Mouse (Mus musculus) midbrain, embryonic 14.5 days (tissue): ENCODE measurements around the gene Gstp2. TPM values are rescaled to one million over a fixed set of nuclear protein-coding genes. Genes with fewer than 3 reads are reported as not detected.

Source experiments
- ATAC-seq: fragments of 200-750 bp; cut with Nextera tagmentation; 2 replicates; pipeline ENCODE4 v1.8.0; 2017; ENCODE audit warnings: moderate number of reproducible peaks, moderate library complexity; ENCODE audit not compliant: low FRiP score, low TSS enrichment
- DNase-seq: peaks from one replicate; pipeline ENCODE4 v3.0.0-alpha.2; 2015
- H3K27ac ChIP-seq: fragments of 300-500 bp; sonication (generic); replicated peaks from 2 replicates; pipeline ENCODE4 v1.5.1; 2014; ENCODE audit warnings: mild to moderate bottlenecking, low read depth, low read length, moderate library complexity
- H3K27me3 ChIP-seq: fragments of 300-500 bp; sonication (generic); 2 replicates; pipeline ENCODE4 v1.6.1; 2014; ENCODE audit warnings: low read length, control low read depth, mixed read lengths; ENCODE audit not compliant: control insufficient read depth, insufficient read depth
- H3K36me3 ChIP-seq: fragments of 300-500 bp; sonication (generic); 2 replicates; pipeline ENCODE4 v1.6.1; 2014; ENCODE audit warnings: low read length, control low read depth; ENCODE audit not compliant: control insufficient read depth, insufficient read depth
- H3K4me1 ChIP-seq: fragments of 300-500 bp; sonication (generic); 2 replicates; pipeline ENCODE4 v1.6.1; 2014; ENCODE audit warnings: mild to moderate bottlenecking, antibody characterized with exemption, low read length, control low read depth; ENCODE audit not compliant: control insufficient read depth, insufficient read depth
- H3K4me2 ChIP-seq: fragments of 300-500 bp; sonication (generic); 2 replicates; pipeline ENCODE4 v1.6.1; 2014; ENCODE audit warnings: mild to moderate bottlenecking, low read length, moderate library complexity
- H3K4me3 ChIP-seq: fragments of 300-500 bp; sonication (generic); replicated peaks from 2 replicates; pipeline ENCODE4 v1.5.1; 2014; ENCODE audit warnings: low read depth, low read length
- H3K9ac ChIP-seq: fragments of 300-500 bp; sonication (generic); replicated peaks from 2 replicates; pipeline ENCODE4 v1.6.1; 2014; ENCODE audit warnings: mild to moderate bottlenecking, low read length, moderate library complexity
- H3K9me3 ChIP-seq: fragments of 300-500 bp; sonication (generic); 2 replicates; pipeline ENCODE4 v1.6.1; 2016; ENCODE audit warnings: low read length, control low read depth, mixed read lengths; ENCODE audit not compliant: control insufficient read depth
- WGBS: fragments of 180-500 bp; shearing (Covaris S2); extraction: QIAGEN DNeasy Blood & Tissue Kit; methylation state at CpG from one replicate; pipeline ENCODE4 v1.1.7; 2014; 5-methylcytosine and 5-hydroxymethylcytosine counted together
- polyA plus RNA-seq: library from polyadenylated mRNA; unstranded; fragments of >200 nt; fragmentation: Nextera tagmentation; extraction: Ambion mirVana; gene quantifications from 2 replicates; pipeline ENCODE4 v1.2.1, GENCODE M21; 2014

Gene Gstp2
- polyA plus RNA-seq, 1 experiment from 2014 or later, result 1.9 TPM

GRCm38 (mm10) chr19:4087090-4087489, 41.3 kb upstream of the Gstp2 start:
- 88% methylated on average over 5 of the region's 5 CpGs for WGBS
- no peak overlapping the region for H3K27ac ChIP-seq
- no peak overlapping the region for H3K4me2 ChIP-seq
- no peak for ATAC-seq
- no peak for DNase-seq
- H3K9me3 ChIP-seq, result no peaks in the 10 kb centered on the region
- no peaks in the 10 kb centered on the region for H3K36me3 ChIP-seq
- no peak overlapping the region for H3K4me3 ChIP-seq
- H3K27me3 ChIP-seq, result no peaks in the 10 kb centered on the region
- no peaks in the 10 kb centered on the region for H3K4me1 ChIP-seq
- no peak overlapping the region for H3K9ac ChIP-seq

DNA sequence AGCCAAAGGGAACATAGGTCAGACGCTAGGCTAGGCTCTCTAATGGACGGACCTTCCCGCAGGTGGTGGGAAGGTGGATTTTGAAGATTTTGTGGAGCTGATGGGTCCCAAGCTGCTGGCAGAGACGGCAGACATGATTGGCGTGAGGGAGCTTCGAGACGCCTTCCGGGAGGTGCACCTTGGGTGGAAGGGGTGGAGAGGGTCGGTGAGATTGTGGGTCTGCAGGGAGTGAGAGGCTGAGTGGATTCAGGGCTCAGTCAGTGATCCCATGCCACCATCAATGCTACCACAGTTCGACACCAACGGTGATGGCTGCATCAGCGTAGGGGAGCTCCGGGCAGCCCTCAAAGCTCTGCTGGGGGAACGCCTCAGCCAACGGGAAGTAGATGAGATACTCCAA, 40.3 kb upstream of the Gstp2 start:
- Histone ChIP-seq H3K9me3 (no peaks in the 10 kb centered on the region), H3K9ac (no peak overlapping the region), H3K4me1 (no peaks in the 10 kb centered on the region), H3K4me2 (no peak overlapping the region), H3K4me3 (no peak overlapping the region), H3K27me3 (no peaks in the 10 kb centered on the region), H3K36me3 (no peaks in the 10 kb centered on the region), H3K27ac (no peak overlapping the region)
- no peak for DNase-seq
- ATAC-seq, result no peak
- 93% methylated on average over 15 of the region's 15 CpGs for WGBS

DNA sequence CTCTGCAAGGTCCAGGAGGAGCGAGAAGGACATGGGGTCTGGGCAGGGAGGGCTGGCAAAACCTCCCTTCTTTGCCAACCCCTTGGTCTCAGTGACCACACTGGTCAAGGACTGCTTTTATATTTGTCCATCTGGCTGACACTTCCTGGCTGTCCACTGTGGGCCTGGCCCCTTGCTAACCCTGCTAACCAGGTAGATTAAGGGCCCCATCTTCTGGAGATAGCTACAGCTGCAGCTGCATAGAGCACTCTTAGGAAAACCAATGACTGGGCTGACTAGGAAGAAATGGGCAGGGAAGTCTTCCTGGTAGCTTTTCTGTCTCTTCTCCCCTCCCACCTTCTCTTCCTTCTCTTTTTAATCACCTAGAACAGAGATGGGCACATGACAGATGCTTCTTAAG, 39.2 kb upstream of the Gstp2 start:
- Histone ChIP-seq H3K27ac (no peak overlapping the region), H3K27me3 (no peaks in the 10 kb centered on the region), H3K36me3 (no peaks in the 10 kb centered on the region), H3K4me1 (no peaks in the 10 kb centered on the region), H3K9ac (no peak overlapping the region), H3K4me3 (no peak overlapping the region), H3K9me3 (no peaks in the 10 kb centered on the region), H3K4me2 (no peak overlapping the region)
- ATAC-seq (no peak), DNase-seq (no peak)
- 94% methylated on average over 1 of the region's 1 CpGs for WGBS

DNA sequence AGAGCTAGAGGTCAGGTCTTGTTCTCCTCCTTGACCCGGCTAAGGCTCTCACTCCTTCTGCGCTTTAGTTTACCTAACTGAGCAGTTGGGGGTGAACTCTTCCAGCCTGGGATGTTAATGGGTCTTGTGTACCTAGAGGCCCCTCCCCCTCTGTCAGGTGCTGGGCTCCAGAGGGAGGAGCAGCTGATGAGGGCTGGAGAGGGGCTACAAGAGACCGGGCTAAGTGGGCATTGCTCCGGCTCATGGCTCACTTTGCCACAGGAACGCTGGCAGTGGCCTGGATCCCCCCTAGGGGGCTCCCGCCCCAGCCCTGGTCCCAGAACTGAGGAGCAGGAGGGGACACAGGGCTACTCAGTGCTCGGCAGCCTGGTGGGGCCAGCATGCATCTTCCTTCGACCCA, 38.0 kb upstream of the Gstp2 start:
- DNase-seq, result no peak
- H3K9me3 ChIP-seq, result no peaks in the 10 kb centered on the region
- H3K4me1 ChIP-seq, result no peaks in the 10 kb centered on the region
- no peak overlapping the region for H3K4me2 ChIP-seq
- WGBS, result 26% methylated on average over 8 of the region's 8 CpGs
- no peak overlapping the region for H3K4me3 ChIP-seq
- no peak overlapping the region for H3K27ac ChIP-seq
- H3K27me3 ChIP-seq, result no peaks in the 10 kb centered on the region
- no peak overlapping the region for H3K9ac ChIP-seq
- ATAC-seq, result no peak
- no peaks in the 10 kb centered on the region for H3K36me3 ChIP-seq

GRCm38 (mm10) chr19:4083316-4083715, 37.5 kb upstream of the Gstp2 start:
- H3K9me3 ChIP-seq, result no peaks in the 10 kb centered on the region
- DNase-seq (no peak), ATAC-seq (no peak)
- no peak overlapping the region for H3K27ac ChIP-seq
- no peak overlapping the region for H3K9ac ChIP-seq
- H3K4me2 ChIP-seq, result no peak overlapping the region
- no peak overlapping the region for H3K4me3 ChIP-seq
- no peaks in the 10 kb centered on the region for H3K36me3 ChIP-seq
- no peaks in the 10 kb centered on the region for H3K27me3 ChIP-seq
- H3K4me1 ChIP-seq, result no peaks in the 10 kb centered on the region
- 73% methylated on average over 7 of the region's 7 CpGs for WGBS

DNA sequence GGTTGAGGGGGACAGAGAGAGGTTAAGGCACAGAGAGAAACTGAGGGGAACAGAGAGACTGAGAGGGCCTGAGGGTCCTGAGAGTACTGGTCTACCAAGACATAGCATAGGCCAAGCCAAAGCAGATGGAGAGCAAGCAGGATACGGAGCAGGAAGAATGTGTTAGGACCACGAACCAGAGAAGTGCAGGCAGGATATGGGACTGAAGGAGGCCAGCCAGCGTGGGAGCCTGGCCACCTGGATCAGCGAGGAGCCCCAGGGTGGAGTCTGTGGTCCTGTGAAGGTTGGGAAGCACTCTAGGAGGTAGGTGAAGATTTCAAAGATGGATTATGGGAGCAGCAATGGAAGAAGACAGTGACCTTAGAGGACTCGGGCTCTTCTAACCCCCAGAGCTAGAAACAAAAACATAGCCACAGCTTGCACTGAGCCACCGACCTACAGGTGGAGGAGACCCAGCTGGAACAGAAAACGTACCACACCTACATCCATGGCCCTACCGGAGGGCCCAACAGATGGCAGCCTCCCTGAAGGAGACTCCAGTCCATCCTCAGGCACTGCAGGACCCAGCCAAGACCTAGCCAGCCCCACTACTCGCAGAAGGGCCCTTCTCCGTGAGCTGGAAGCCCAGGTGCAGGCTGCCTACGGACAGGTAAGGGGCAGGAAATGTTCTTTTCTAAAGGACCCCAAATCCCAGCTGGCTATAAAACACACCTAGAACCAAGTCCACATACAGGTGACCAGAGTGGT, 36.6 kb upstream of the Gstp2 start:
- no peak overlapping the region for H3K27ac ChIP-seq
- no peak for ATAC-seq
- WGBS, result 85% methylated on average over 11 of the region's 11 CpGs

GRCm38 (mm10) chr19:4081394-4081793, 35.6 kb upstream of the Gstp2 start, which contains the start of gene Cabp2:
Gene Cabp2, plus strand, starts transcription at chr19:4081578.
- Histone ChIP-seq H3K27ac (no peak within 1 kb of the TSS), H3K36me3 (no peaks in the 10 kb centered on the region), H3K4me2 (no peak within 1 kb of the TSS), H3K4me3 (no peak within 1 kb of the TSS), H3K9ac (no peak within 1 kb of the TSS), H3K4me1 (no peaks in the 10 kb centered on the region), H3K27me3 (no peaks in the 10 kb centered on the region), H3K9me3 (no peaks in the 10 kb centered on the region)
- DNase-seq (no peak), ATAC-seq (no peak)
- WGBS, result 54% methylated on average over 3 of the region's 3 CpGs

More for the DNA sequence above, 36.6 kb upstream of the Gstp2 start:
- H3K36me3 ChIP-seq, result no peaks in the 10 kb centered on the region
- H3K4me3 ChIP-seq, result no peak overlapping the region
- H3K4me1 ChIP-seq, result no peaks in the 10 kb centered on the region
- H3K4me2 ChIP-seq, result no peak overlapping the region
- DNase-seq, result no peak
- no peak overlapping the region for H3K9ac ChIP-seq
- no peaks in the 10 kb centered on the region for H3K27me3 ChIP-seq
- H3K9me3 ChIP-seq, result no peaks in the 10 kb centered on the region

GRCm38 (mm10) chr19:4080511-4081009, 34.7 kb upstream of the Gstp2 start:
- Histone ChIP-seq H3K4me3 (no peak overlapping the region), H3K9me3 (no peaks in the 10 kb centered on the region), H3K9ac (no peak overlapping the region), H3K27me3 (no peaks in the 10 kb centered on the region), H3K4me1 (no peaks in the 10 kb centered on the region), H3K36me3 (no peaks in the 10 kb centered on the region), H3K27ac (no peak overlapping the region), H3K4me2 (no peak overlapping the region)
- no peak for DNase-seq
- no peak for ATAC-seq
- WGBS, result 68% methylated on average over 8 of the region's 8 CpGs

DNA sequence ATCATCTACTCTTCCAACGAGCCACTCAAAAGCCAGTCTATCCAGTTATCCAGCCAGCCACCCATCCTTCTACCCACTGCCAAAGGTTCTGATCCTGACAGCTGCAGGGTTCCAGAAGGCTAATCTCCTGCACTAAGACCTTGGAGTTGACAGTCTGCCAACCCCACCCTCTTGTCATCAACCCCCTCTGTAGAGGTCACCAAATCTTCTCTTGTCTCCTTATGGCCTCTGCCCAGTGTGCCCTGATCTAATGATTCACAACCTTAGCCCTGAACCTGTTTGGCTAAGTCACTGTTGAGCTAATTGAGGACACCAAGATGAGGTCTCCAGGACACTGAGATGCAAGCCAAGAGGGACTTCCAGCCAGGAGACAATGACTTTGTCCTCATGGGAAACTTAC, 33.8 kb upstream of the Gstp2 start:
- Histone ChIP-seq H3K4me3 (no peak overlapping the region), H3K27me3 (no peaks in the 10 kb centered on the region), H3K9me3 (no peaks in the 10 kb centered on the region), H3K36me3 (no peaks in the 10 kb centered on the region), H3K4me2 (no peak overlapping the region), H3K27ac (no peak overlapping the region), H3K9ac (no peak overlapping the region), H3K4me1 (no peaks in the 10 kb centered on the region)
- ATAC-seq, result no peak
- no peak for DNase-seq
- 75% methylated on average over 1 of the region's 1 CpGs for WGBS
